Mouse (Mus musculus) liver, postnatal 0 days (tissue): ENCODE measurements around the gene Rph3al.

Experiments used
- CTCF ChIP-seq: sonication (generic); IDR thresholded peaks from 2 replicates; pipeline ENCODE4 v1.5.1; 2016; ENCODE audit warnings: antibody characterized with exemption, low read depth
- EP300 ChIP-seq: IDR thresholded peaks from 2 replicates; pipeline ENCODE4 v1.6.1; 2016; ENCODE audit warnings: antibody characterized with exemption, low read depth, mild to moderate bottlenecking

- TF ChIP-seq CTCF (no peak), EP300 (no peak)
Observed at GRCm38 (mm10) chr11:75948789-75949188, 10.6 kb upstream of the Rph3al start.
